Mouse (Mus musculus) embryo, embryonic 9.5 days (tissue): ENCODE results near the gene Ly6g6c.

ENCODE experiments used
- DNase-seq: peaks from one replicate; pipeline ENCODE4 v3.0.0-alpha.2; 2017; ENCODE audit errors: extremely low spot score

The Ly6g6c gene

DNA sequence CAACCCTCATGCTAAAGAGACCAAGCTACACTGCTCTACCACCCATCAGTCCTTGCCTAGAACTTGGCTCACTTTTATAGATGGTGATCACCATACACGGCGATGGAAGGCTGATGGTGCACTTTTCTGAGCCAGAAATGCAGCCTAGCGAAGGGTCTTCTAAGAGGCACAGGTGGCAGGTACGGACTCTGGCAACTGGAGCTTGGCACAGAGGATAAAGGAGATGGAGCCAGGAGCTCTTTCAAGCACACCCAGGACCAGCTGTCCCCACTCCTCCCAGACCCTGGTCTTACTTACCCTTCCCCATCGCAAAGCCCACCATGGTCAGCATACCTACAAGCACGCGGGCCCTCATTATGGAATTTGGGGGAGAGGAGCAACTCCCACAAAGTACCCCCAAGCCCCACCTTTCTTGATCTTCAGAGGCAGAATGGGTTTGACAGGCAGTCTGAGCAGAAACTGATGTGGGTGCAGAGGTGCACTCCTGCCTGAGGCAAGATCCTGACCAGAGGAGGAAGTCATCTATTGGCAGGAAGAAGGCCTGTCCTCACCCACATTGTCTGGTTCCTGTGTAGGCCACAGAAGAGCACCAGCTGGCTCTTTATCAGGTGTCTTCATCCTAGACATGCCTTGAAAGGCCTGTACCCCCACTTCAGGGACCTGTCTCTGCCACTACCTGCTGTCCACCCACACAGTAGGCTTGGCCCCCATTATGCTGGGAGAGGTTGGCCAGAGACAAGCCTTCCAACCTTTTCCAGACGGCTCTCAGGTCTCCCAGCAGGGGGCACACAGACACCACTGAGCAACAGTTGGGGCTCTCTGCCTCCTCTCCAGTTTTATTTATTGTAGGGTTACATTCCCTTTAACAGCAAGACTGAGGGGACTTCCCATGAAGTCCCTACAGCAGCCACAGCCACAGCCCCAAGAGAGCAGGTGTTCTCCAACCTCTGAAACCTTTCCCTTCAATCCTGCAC is 50.1 kb downstream of the Ly6g6c start, which contains the start of gene Ly6g5b:
Gene Ly6g5b, minus strand, starts transcription at position 383 of the 974 bp plus-strand sequence.
- DNase-seq, result no peak
